Mouse (Mus musculus): ENCODE measurements around the gene Rmnd5b. TPM values are rescaled to one million over a fixed set of nuclear protein-coding genes. Genes with fewer than 3 reads are reported as not detected.
A peak's percentile ranks its signal among the peaks of the same experiment; 100 is the strongest.
"Not testable (repeated sequence)": the region's sequence is repeated elsewhere in the genome, so short reads cannot be mapped to it uniquely, and the experiment has no call there.

Gene Rmnd5b
- polyA plus RNA-seq, 1 experiment = 62.3 TPM

DNA sequence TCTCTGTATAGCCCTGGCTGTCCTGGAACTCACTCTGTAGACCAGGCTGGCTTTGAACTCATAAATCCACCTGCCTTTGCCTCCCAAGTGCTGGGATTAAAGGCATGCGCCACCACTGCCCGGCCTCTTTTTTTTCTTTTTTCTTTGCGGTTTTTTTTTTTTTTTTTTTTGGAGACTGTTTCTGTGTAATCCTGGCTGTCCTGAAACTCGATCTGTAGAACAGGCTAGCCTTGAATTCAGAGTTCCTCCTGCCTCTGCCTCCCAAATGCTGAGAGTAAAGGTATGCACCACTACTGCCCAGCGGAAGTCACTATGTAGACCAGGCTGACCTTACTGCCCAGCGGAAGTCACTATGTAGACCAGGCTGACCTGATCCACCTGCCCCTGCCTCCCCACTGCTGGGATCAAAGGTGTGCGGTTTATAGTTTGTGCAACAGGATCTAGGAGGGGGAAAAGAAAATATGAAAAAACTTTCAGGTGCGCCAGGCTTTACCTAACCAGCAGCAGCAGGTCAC, 16.7 kb downstream of the Rmnd5b start:
- no peaks in the 10 kb centered on the region for H3K27me3 ChIP-seq (ENCODE audit: control insufficient read depth, insufficient read depth, low read length)
- no peaks in the 10 kb centered on the region; the same call in 1 of the 2 replicates for H3K4me1 ChIP-seq (ENCODE audit: control insufficient read depth, insufficient read depth, low read length)
- WGBS = 54% methylated on average over 8 of the region's 8 CpGs
- H3K4me3 ChIP-seq (replicated peaks; ENCODE audit: insufficient read depth, low read depth, low read length) = peak overlapping the region; percentile 59
- no peak overlapping the region for H3K27ac ChIP-seq (ENCODE audit: insufficient read depth, low read length)
- DNase-seq = no peak
- TF ChIP-seq CTCF (IDR thresholded peaks at IDR 0.05; ENCODE audit: borderline replicate concordance, insufficient read depth, low read depth, low read length) (no peak), POLR2A (IDR thresholded peaks at IDR 0.05; ENCODE audit: borderline replicate concordance, insufficient read depth, low read length) (no peak)

DNA sequence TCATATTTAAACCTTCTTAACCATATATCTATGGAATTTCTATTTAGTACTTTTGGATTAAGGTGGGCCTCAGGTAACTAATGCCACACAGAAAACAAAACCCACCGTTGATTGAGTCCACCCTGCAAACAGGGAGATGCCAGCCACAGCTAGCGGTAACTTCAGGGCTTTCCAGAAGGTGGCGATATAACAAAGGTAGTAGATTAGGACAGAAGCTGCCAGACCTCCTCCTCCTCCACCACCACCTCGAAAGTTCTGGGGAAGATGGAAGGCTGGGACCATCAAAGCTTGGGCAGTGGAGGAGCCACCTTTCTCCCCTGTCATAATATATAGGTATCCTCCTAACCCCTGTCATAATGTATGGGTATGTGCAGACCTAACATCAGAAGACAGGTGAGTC, 18.0 kb downstream of the Rmnd5b start:
- under 1% methylated on average over 4 of the region's 4 CpGs for WGBS
- Histone ChIP-seq H3K27me3 (ENCODE audit: control insufficient read depth, insufficient read depth, low read length) (no peaks in the 10 kb centered on the region), H3K4me1 (ENCODE audit: control insufficient read depth, insufficient read depth, low read length) (no peaks in the 10 kb centered on the region; the same call in 1 of the 2 replicates), H3K4me3 (replicated peaks; ENCODE audit: insufficient read depth, low read depth, low read length) (no peak overlapping the region), H3K27ac (ENCODE audit: insufficient read depth, low read length) (no peak overlapping the region)
- peak; percentile 72 to 73 for DNase-seq
- no peak for TF ChIP-seq POLR2A (IDR thresholded peaks at IDR 0.05; ENCODE audit: borderline replicate concordance, insufficient read depth, low read length)
- peak; percentile 92 for TF ChIP-seq CTCF (IDR thresholded peaks at IDR 0.05; ENCODE audit: borderline replicate concordance, insufficient read depth, low read depth, low read length)

DNA sequence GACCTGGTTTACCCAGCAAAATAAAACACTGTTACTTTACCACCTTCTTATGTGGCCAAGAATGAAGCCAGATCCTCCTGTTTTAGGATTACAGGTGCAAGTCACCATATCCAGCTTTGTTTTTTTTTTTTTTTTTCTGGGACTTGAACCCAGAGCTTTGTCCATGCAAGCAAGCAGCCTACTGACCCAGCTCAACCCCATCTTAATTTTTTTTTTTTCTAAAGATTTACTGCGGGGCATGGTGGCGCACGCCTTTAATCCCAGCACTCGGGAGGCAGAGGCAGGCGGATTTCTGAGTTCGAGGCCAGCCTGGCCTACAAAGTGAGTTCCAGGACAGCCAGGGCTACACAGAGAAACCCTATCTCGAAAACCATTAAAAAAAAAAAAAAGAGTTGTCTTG, 19.6 kb downstream of the Rmnd5b start:
- not testable (repeated sequence) for H3K4me1 ChIP-seq (ENCODE audit: control insufficient read depth, insufficient read depth, low read length); H3K27me3 ChIP-seq (ENCODE audit: control insufficient read depth, insufficient read depth, low read length); H3K27ac ChIP-seq (ENCODE audit: insufficient read depth, low read length); H3K4me3 ChIP-seq (replicated peaks; ENCODE audit: insufficient read depth, low read depth, low read length); DNase-seq
- WGBS = 88% methylated on average over 7 of the region's 7 CpGs

DNA sequence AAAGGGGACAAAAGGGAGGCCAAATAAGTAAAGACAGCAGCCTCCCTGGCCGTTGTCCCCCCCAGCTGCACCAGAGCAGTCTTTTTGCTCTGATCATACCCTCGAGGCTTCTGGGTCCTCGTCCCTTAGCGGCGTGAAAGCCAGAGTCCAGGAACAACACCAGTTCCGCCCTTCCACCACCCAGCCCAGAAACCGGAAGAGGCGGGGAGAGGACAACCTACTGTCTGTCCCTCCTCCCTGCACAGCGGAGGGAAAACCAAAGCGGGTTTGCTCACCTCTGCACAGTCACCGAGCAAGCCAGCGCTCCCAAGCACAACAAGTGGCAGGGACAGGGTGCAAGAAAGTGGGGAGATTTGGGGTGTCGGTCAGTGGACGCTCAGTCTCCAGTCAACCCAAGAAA, 20.1 kb downstream of the Rmnd5b start:
- peak overlapping the region; percentile 50 for H3K4me3 ChIP-seq (replicated peaks; ENCODE audit: insufficient read depth, low read depth, low read length)
- 6% methylated on average over 14 of the region's 14 CpGs for WGBS
- DNase-seq = peak; percentile 43 to 49

DNA sequence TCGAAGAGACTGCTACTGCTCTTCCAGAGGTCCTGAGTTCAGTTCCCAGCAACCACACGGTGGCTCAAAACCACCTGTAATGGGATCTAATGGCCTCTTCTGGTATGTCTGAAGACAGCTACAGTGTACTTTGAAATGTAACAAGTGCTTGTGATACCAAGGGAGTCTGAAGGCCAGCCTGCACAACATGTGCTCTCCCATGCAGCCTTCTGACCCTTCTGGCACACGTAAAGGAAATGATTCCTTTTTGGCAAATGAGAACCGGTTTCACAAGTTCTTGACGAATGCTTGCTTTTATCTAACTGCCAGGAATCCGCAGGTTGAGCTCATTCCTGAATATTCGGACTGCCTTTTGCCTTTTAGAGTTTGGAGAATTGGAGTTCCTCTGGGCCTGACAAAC, 20.6 kb downstream of the Rmnd5b start:
- H3K27ac ChIP-seq (ENCODE audit: insufficient read depth, low read length) = no peak overlapping the region
- H3K4me3 ChIP-seq (replicated peaks; ENCODE audit: insufficient read depth, low read depth, low read length) = peak overlapping the region; percentile 50

More for the DNA sequence above, 20.1 kb downstream of the Rmnd5b start:
- no peak overlapping the region for H3K27ac ChIP-seq (ENCODE audit: insufficient read depth, low read length)
- H3K4me1 ChIP-seq (ENCODE audit: control insufficient read depth, insufficient read depth, low read length) = no peaks in the 10 kb centered on the region; the same call in 1 of the 2 replicates
- H3K27me3 ChIP-seq (ENCODE audit: control insufficient read depth, insufficient read depth, low read length) = no peaks in the 10 kb centered on the region
- peak; percentile 69; the same call in 1 of the 2 replicates for TF ChIP-seq POLR2A (IDR thresholded peaks at IDR 0.05; ENCODE audit: borderline replicate concordance, insufficient read depth, low read length)
- TF ChIP-seq CTCF (IDR thresholded peaks at IDR 0.05; ENCODE audit: borderline replicate concordance, insufficient read depth, low read depth, low read length) = no peak

GRCm38 (mm10) chr11:51614256-51614655, 21.4 kb downstream of the Rmnd5b start:
- H3K27ac ChIP-seq (ENCODE audit: insufficient read depth, low read length) = no peak overlapping the region
- TF ChIP-seq POLR2A (IDR thresholded peaks at IDR 0.05; ENCODE audit: borderline replicate concordance, insufficient read depth, low read length) = no peak
- TF ChIP-seq CTCF (IDR thresholded peaks at IDR 0.05; ENCODE audit: borderline replicate concordance, insufficient read depth, low read depth, low read length) = no peak
- H3K4me1 ChIP-seq (ENCODE audit: control insufficient read depth, insufficient read depth, low read length) = no peaks in the 10 kb centered on the region; the same call in 1 of the 2 replicates
- 79% methylated on average over 8 of the region's 8 CpGs for WGBS
- DNase-seq = no peak
- no peaks in the 10 kb centered on the region for H3K27me3 ChIP-seq (ENCODE audit: control insufficient read depth, insufficient read depth, low read length)
- no peak overlapping the region for H3K4me3 ChIP-seq (replicated peaks; ENCODE audit: insufficient read depth, low read depth, low read length)

More for the DNA sequence above, 20.6 kb downstream of the Rmnd5b start:
- TF ChIP-seq CTCF (IDR thresholded peaks at IDR 0.05; ENCODE audit: borderline replicate concordance, insufficient read depth, low read depth, low read length) (no peak), POLR2A (IDR thresholded peaks at IDR 0.05; ENCODE audit: borderline replicate concordance, insufficient read depth, low read length) (no peak)
- WGBS = 32% methylated on average over 7 of the region's 7 CpGs
- Histone ChIP-seq H3K4me1 (ENCODE audit: control insufficient read depth, insufficient read depth, low read length) (no peaks in the 10 kb centered on the region; the same call in 1 of the 2 replicates), H3K27me3 (ENCODE audit: control insufficient read depth, insufficient read depth, low read length) (no peaks in the 10 kb centered on the region)
- DNase-seq = no peak

GRCm38 (mm10) chr11:51609940-51610339, 25.8 kb downstream of the Rmnd5b start:
- WGBS = 85% methylated on average over 5 of the region's 5 CpGs
- DNase-seq; H3K4me3 ChIP-seq (replicated peaks; ENCODE audit: insufficient read depth, low read depth, low read length); H3K4me1 ChIP-seq (ENCODE audit: control insufficient read depth, insufficient read depth, low read length); H3K27me3 ChIP-seq (ENCODE audit: control insufficient read depth, insufficient read depth, low read length); H3K27ac ChIP-seq (ENCODE audit: insufficient read depth, low read length): not testable (repeated sequence)

- no peak for TF ChIP-seq CTCF (IDR thresholded peaks at IDR 0.05; ENCODE audit: borderline replicate concordance, insufficient read depth, low read depth, low read length)
- no peak for DNase-seq
- no peak overlapping the region for H3K4me3 ChIP-seq (replicated peaks; ENCODE audit: insufficient read depth, low read depth, low read length)
- WGBS = 85% methylated on average over 3 of the region's 3 CpGs
- H3K4me1 ChIP-seq (ENCODE audit: control insufficient read depth, insufficient read depth, low read length) = peaks cover 3% of the 10 kb centered on the region; the same call in 1 of the 2 replicates
- no peaks in the 10 kb centered on the region for H3K27me3 ChIP-seq (ENCODE audit: control insufficient read depth, insufficient read depth, low read length)
- H3K27ac ChIP-seq (ENCODE audit: insufficient read depth, low read length) = no peak overlapping the region
Observed at GRCm38 (mm10) chr11:51609266-51609909, 26.3 kb downstream of the Rmnd5b start.

Data from cerebellum, adult 2 months (tissue).